In the genomic region with DNA sequence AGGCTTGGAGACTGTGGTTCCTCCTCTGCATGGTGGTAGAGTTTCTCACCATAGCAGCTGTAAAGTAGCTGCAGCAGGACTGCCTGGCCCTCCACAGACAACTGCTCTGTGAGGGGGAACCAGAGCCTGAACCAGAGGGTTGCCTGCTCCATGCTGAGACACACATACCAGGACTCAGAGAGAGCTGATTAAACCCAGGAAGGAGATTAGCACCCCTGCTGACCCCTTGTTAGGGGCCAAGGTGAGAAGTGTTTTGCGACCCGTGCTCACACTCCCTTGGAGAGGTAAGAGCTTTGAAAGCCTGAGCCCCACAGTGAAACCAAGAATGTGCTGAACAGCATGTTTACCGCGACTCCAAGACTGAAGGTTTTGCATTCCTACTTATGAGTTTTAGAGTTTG, we compare ENCODE assay signal across 14 mouse cellular contexts.
"Had no signal": no experiment of that assay in that cellular context is flagged by ENCODE, and none has a peak within 500 bp of the region (broad histone marks: within the 10 kb centered on the region; RNA-seq: fewer than 3 reads in every experiment).

No protein-coding gene starts in this region.

- H3K9me3 ChIP-seq: limb, embryonic 15.5 days; liver, embryonic 12.5 days; midbrain, embryonic 13.5 days had no signal

- H3K9ac ChIP-seq: limb, embryonic 15.5 days; liver, embryonic 12.5 days; lung, embryonic 14.5 days; midbrain, embryonic 13.5 days had no signal

- ATAC-seq: liver, embryonic 12.5 days; midbrain, embryonic 13.5 days had no signal

- H3K27me3 ChIP-seq: limb, embryonic 15.5 days; midbrain, embryonic 13.5 days had no signal

- H3K36me3 ChIP-seq: limb, embryonic 15.5 days; liver, embryonic 12.5 days; midbrain, embryonic 13.5 days had no signal

- H3K4me1 ChIP-seq: limb, embryonic 15.5 days; liver, embryonic 12.5 days had no signal

- DNase-seq: kidney, adult 9 months; kidney, postnatal 36 days; layer of hippocampus, adult 9-11 months; layer of hippocampus, postnatal 36 days; lung, embryonic 14.5 days; lung, postnatal 10 days; lung, postnatal 4 days; right cerebral cortex, adult 18-20 months; thymus, postnatal 4 days had no signal

- H3K4me3 ChIP-seq: limb, embryonic 15.5 days; liver, embryonic 12.5 days; midbrain, embryonic 13.5 days had no signal

- H3K27ac ChIP-seq: kidney, postnatal 0 days; limb, embryonic 15.5 days; liver, embryonic 12.5 days; midbrain, embryonic 13.5 days; stomach, postnatal 0 days had no signal

- H3K4me2 ChIP-seq: limb, embryonic 15.5 days; liver, embryonic 12.5 days; lung, embryonic 14.5 days; midbrain, embryonic 13.5 days had no signal
